ENCODE assay signal across 8 mouse cellular contexts in the genomic region with DNA sequence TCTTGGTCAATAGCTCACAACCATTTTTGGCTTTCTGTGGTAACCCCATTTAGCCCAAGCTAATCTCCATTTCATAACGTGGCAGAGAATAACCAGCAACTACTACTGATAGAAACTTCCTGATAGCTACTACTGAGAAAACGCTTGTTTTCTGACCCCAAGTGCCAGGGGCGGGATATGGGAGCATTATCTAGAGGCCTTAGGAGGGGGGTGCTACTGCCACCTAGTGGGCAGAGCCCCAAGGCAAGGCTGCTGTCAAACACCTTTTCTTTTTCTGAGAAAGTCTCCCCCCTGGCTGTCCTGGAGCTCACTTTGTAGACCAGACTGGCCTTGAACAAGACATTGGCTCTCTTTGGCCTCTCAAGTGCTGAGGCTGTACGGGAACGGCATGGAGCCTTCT. TPM values are rescaled to one million over a fixed set of nuclear protein-coding genes. Genes with fewer than 3 reads are reported as not detected.
DNase-seq lines count a peak whose midpoint lies in the region; ATAC-seq and TF ChIP-seq lines count a peak whose summit lies in the region.

No protein-coding gene starts in this region.

- no peaks in the 10 kb centered on the region for H3K27me3 ChIP-seq in hindbrain, embryonic 13.5 days

- peak; percentile 91 for DNase-seq in NIH3T3 (ENCODE audit: low read depth)
- peak; percentile 90 to 91 for DNase-seq in cerebellum, postnatal 10 days
- peak; percentile 49 to 71 for DNase-seq in frontal cortex, postnatal 14 days (ENCODE audit: low spot score in 2 of 2)
- peak; percentile 73 to 78 for DNase-seq in left cerebral cortex, adult 2 months (ENCODE audit: extremely low spot score in 1 of 2, low spot score in 2 of 2)
- peak; percentile 78 for DNase-seq in right cerebral cortex, adult 18-20 months
- peak; percentile 24 for DNase-seq in urinary bladder, postnatal 10 days (ENCODE audit: low spot score)

- H3K4me1 ChIP-seq in hindbrain, embryonic 13.5 days (replicated peaks) = peaks cover 29% of the 10 kb centered on the region

- H3K27ac ChIP-seq in hindbrain, embryonic 13.5 days = 0 out of 2 replicates have a peak overlapping the region, but pooled peaks have one; percentile 18
- no peak overlapping the region for H3K27ac ChIP-seq in left cerebral cortex, adult 2 months

- no peaks in the 10 kb centered on the region for H3K9me3 ChIP-seq in hindbrain, embryonic 13.5 days

- H3K9ac ChIP-seq in hindbrain, embryonic 13.5 days = peak overlapping the region; percentile 93

- ATAC-seq in hindbrain, embryonic 13.5 days (ENCODE audit: low FRiP score) = no peak
- ATAC-seq in megakaryocyte, adult 5-6 weeks (ENCODE audit: poor library complexity, severe bottlenecking) = peak; percentile 76

- H3K4me3 ChIP-seq in hindbrain, embryonic 13.5 days = peak overlapping the region; percentile 87
- H3K4me3 ChIP-seq in left cerebral cortex, adult 2 months = peak overlapping the region; percentile 89

- 3% methylated on average over 5 of the region's 5 CpGs for WGBS in hindbrain, embryonic 13.5 days

- peak overlapping the region; percentile 99 for H3K4me2 ChIP-seq in hindbrain, embryonic 13.5 days

- intact Hi-C loops in left cerebral cortex, adult 2 months (cut with DNase I) = no loop called here

- peak; percentile 95 for TF ChIP-seq CTCF in left cerebral cortex, adult 2 months (IDR thresholded peaks at IDR 0.05)

- peaks cover 43% of the 10 kb centered on the region for H3K36me3 ChIP-seq in hindbrain, embryonic 13.5 days

RNA-seq across cellular contexts. Expression of gene Cox6a1, which starts 1.2 kb away (rescaled TPM):
- 1,031 and 1,095 TPM in 2 replicates for polyA plus RNA-seq in hindbrain, embryonic 13.5 days (2015; fragmentation: Nextera tagmentation; extraction: Ambion mirVana)
- 100 to 1,000 TPM; 701 to 719 TPM for total RNA-seq in left cerebral cortex, adult 2 months (2021)
- 321 and 340 TPM in 2 replicates for total RNA-seq in megakaryocyte, adult 5-6 weeks (2015)
- total RNA-seq in megakaryocyte, adult 5-6 weeks (2017) = 78.5 and 107 TPM in 2 replicates

RNA-seq across cellular contexts. Expression of gene Triap1, which starts 6.5 kb away (rescaled TPM):
- 51.7 and 57.6 TPM in 2 replicates for polyA plus RNA-seq in hindbrain, embryonic 13.5 days (2015; fragmentation: Nextera tagmentation; extraction: Ambion mirVana)
- total RNA-seq in left cerebral cortex, adult 2 months (2021) = 10 to 100 TPM; 21.4 to 24.5 TPM
- total RNA-seq in megakaryocyte, adult 5-6 weeks (2015) = 41.0 and 52.0 TPM in 2 replicates
- 15.9 and 18.8 TPM in 2 replicates for total RNA-seq in megakaryocyte, adult 5-6 weeks (2017)

RNA-seq across cellular contexts. Expression of gene Gatc, which starts 6.6 kb away (rescaled TPM):
- polyA plus RNA-seq in hindbrain, embryonic 13.5 days (2015; fragmentation: Nextera tagmentation; extraction: Ambion mirVana) = 31.8 and 32.6 TPM in 2 replicates
- 10 to 100 TPM; 20.6 to 20.9 TPM for total RNA-seq in left cerebral cortex, adult 2 months (2021)
- total RNA-seq in megakaryocyte, adult 5-6 weeks (2015) = 66.3 and 69.0 TPM in 2 replicates
- total RNA-seq in megakaryocyte, adult 5-6 weeks (2017) = 15.1 and 16.8 TPM in 2 replicates

RNA-seq across cellular contexts. Expression of gene Srsf9, which starts 20.6 kb away (rescaled TPM):
- polyA plus RNA-seq in hindbrain, embryonic 13.5 days (2015; fragmentation: Nextera tagmentation; extraction: Ambion mirVana) = 165 and 181 TPM in 2 replicates
- 10 to 100 TPM; 68.0 to 74.5 TPM for total RNA-seq in left cerebral cortex, adult 2 months (2021)
- 79.1 and 98.4 TPM in 2 replicates for total RNA-seq in megakaryocyte, adult 5-6 weeks (2015)
- 126 and 130 TPM in 2 replicates for total RNA-seq in megakaryocyte, adult 5-6 weeks (2017)

RNA-seq across cellular contexts. Expression of gene Dynll1, which starts 46.8 kb away (rescaled TPM):
- 1,285 and 1,377 TPM in 2 replicates for polyA plus RNA-seq in hindbrain, embryonic 13.5 days (2015; fragmentation: Nextera tagmentation; extraction: Ambion mirVana)
- total RNA-seq in left cerebral cortex, adult 2 months (2021) = 100 to 1,000 TPM; 608 to 642 TPM
- total RNA-seq in megakaryocyte, adult 5-6 weeks (2015) = 646 and 659 TPM in 2 replicates
- total RNA-seq in megakaryocyte, adult 5-6 weeks (2017) = 318 and 344 TPM in 2 replicates

Comparison
In these comparisons a context has a peak if more than half of its experiments do, and no peak if none do; other contexts are left out.
1. DNase-seq: peak in every context shown above with its lines; median percentile 91 in NIH3T3; 90 in cerebellum, postnatal 10 days; 78 in right cerebral cortex, adult 18-20 months; 76 in left cerebral cortex, adult 2 months; 60 in frontal cortex, postnatal 14 days; 24 in urinary bladder, postnatal 10 days.